Mouse (Mus musculus) C2C12 (cell line): Measurements from ENCODE around the gene Msmb.

Experiments used
- CTCF ChIP-seq: IDR thresholded peaks from one replicate; pipeline ENCODE4 v1.5.1; 2011; ENCODE audit not compliant: control insufficient read depth, insufficient read depth, insufficient read length
- MYOD1 ChIP-seq: IDR thresholded peaks from one replicate; pipeline ENCODE4 v1.6.1; 2011; ENCODE audit warnings: low read depth; ENCODE audit not compliant: control insufficient read depth, insufficient read length

GRCm38 (mm10) chr14:32121920-32122315, 19.9 kb upstream of the Msmb start:
- peak; percentile 42 for TF ChIP-seq CTCF
- no peak for TF ChIP-seq MYOD1
